ENCODE assay signal across 8 mouse cellular contexts in the genomic region with DNA sequence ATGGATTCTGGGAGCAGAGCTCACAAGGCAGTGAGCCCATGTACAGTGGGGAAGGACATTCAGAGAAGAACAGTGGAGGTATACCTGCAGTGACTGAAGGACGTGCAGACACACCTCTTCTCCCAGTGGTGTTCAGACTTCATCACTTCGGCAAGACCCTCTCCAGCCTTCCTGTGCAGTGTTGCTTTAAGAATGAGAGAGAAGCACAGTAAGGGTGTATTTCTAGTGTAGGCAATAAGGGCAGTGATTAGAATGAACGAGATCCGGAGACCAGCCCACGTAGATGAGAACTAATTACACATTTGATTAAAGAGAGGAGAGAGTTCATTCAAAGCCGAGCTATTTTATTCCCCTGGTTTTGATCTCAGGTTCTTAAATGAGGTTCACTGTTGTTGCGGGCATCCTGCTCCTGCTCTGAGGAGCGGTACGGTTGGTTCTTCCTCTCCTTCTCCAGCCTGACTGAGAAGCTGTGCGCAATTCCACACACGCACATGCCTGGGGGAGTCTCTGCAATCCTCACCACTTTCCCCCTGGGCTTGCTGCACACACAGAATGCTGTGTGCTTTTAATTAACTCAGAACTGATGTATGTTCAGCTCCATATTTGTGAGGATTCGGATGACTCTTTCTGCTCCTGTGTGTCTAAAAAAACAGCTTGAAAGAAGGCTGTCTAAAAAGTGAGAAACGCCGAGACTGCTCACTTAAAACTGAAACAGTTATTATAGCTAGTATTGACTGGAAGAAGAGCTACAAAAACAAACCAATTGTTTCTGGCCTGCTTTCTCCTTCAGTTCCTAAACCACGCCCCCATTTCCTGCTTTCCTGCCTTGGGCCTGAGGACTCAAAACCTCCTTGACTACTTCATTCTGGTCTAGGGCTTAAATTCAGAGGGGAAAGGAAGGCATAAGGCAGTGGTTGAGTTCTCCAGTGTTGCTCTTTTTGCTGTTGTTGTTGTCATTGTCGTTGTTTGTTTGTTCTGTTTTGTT.
DNase-seq lines count a peak whose midpoint lies in the region; ATAC-seq and TF ChIP-seq lines count a peak whose summit lies in the region.

No protein-coding gene starts in this region.

- DNase-seq in right cerebral cortex, adult 2 months (ENCODE audit: low spot score in 2 of 2) = peak; percentile 13 to 22
- DNase-seq in right cerebral cortex, postnatal 25 days = no peak
- peak; percentile 37 to 42 for DNase-seq in heart, adult 9 months (ENCODE audit: low spot score in 2 of 2)
- DNase-seq in kidney, postnatal 0 days (ENCODE audit: low spot score) = peak; percentile 83
- DNase-seq in right cerebral cortex, postnatal 4 days = peak; percentile 22
- DNase-seq in frontal cortex, postnatal 25 days (ENCODE audit: low spot score in 2 of 2) = no peak
- DNase-seq in cerebellum, postnatal 25 days = no peak

- no peak overlapping the region for H3K4me3 ChIP-seq in kidney, postnatal 0 days (replicated peaks; ENCODE audit: low read depth, low read length)
- no peak overlapping the region for H3K4me3 ChIP-seq in liver, embryonic 12.5 days

- H3K4me1 ChIP-seq in kidney, postnatal 0 days (replicated peaks; ENCODE audit: insufficient read depth, low read length) = no peaks in the 10 kb centered on the region
- H3K4me1 ChIP-seq in liver, embryonic 12.5 days = 0 out of 2 replicates have a peak, but pooled peaks cover 5% of the 10 kb centered on the region

- peak overlapping the region; percentile 51 for H3K27ac ChIP-seq in kidney, postnatal 0 days
- H3K27ac ChIP-seq in liver, embryonic 12.5 days = no peak overlapping the region

- TF ChIP-seq CTCF in kidney, postnatal 0 days (IDR thresholded peaks at IDR 0.05; ENCODE audit: low read depth) = no peak

- 41% methylated on average over 16 of the region's 16 CpGs for WGBS in kidney, postnatal 0 days
- 69% methylated on average over 16 of the region's 16 CpGs for WGBS in liver, embryonic 12.5 days (ENCODE audit: insufficient replicate concordance)

- H3K4me2 ChIP-seq in kidney, postnatal 0 days (ENCODE audit: low read length) = peak overlapping the region; percentile 24; the same call in 1 of the 2 replicates
- no peak overlapping the region for H3K4me2 ChIP-seq in liver, embryonic 12.5 days

- no peak overlapping the region for H3K9ac ChIP-seq in kidney, postnatal 0 days (ENCODE audit: low read depth, low read length)
- no peak overlapping the region for H3K9ac ChIP-seq in liver, embryonic 12.5 days

- ATAC-seq in kidney, postnatal 0 days (replicated peaks; ENCODE audit: low FRiP score, low read depth) = no peak
- no peak for ATAC-seq in liver, embryonic 12.5 days

- H3K36me3 ChIP-seq in kidney, postnatal 0 days (ENCODE audit: insufficient read depth, low read length) = no peaks in the 10 kb centered on the region
- no peaks in the 10 kb centered on the region for H3K36me3 ChIP-seq in liver, embryonic 12.5 days

- H3K27me3 ChIP-seq in kidney, postnatal 0 days (ENCODE audit: insufficient read depth, low read length) = no peaks in the 10 kb centered on the region
- H3K27me3 ChIP-seq in liver, embryonic 12.5 days (replicated peaks) = no peaks in the 10 kb centered on the region

- H3K9me3 ChIP-seq in kidney, postnatal 0 days (replicated peaks; ENCODE audit: low read length) = no peaks in the 10 kb centered on the region
- no peaks in the 10 kb centered on the region for H3K9me3 ChIP-seq in liver, embryonic 12.5 days (replicated peaks)

Comparison
In these comparisons a context has a peak if more than half of its experiments do, and no peak if none do; other contexts are left out.
1. DNase-seq: peak in right cerebral cortex, adult 2 months (2 of 2), heart, adult 9 months (2 of 2), kidney, postnatal 0 days (single experiment) and right cerebral cortex, postnatal 4 days (single experiment); none in right cerebral cortex, postnatal 25 days (single experiment), frontal cortex, postnatal 25 days (0 of 2) and cerebellum, postnatal 25 days (0 of 2).